Mouse (Mus musculus) embryonic fibroblast, embryonic 13.5 days (primary cell): Measurements from ENCODE around the gene Unc13a. TPM values are rescaled to one million over a fixed set of nuclear protein-coding genes. Genes with fewer than 3 reads are reported as not detected.
"Not testable (repeated sequence)": the region's sequence is repeated elsewhere in the genome, so short reads cannot be mapped to it uniquely, and the experiment has no call there.

ENCODE experiments used
- H3K27ac ChIP-seq: 2 replicates; pipeline ENCODE4 v1.5.1; 2012; ENCODE audit warnings: low read length, control low read depth, inconsistent platforms; ENCODE audit not compliant: insufficient read depth
- H3K4me1 ChIP-seq: 2 replicates; pipeline ENCODE4 v1.6.1; 2011; ENCODE audit warnings: low read length; ENCODE audit not compliant: control insufficient read depth, insufficient read depth
- H3K4me3 ChIP-seq: 2 replicates; pipeline ENCODE4 v1.5.1; 2011; ENCODE audit warnings: mild to moderate bottlenecking, control low read depth, low read length; ENCODE audit not compliant: insufficient read depth
- CTCF ChIP-seq: IDR thresholded peaks from 2 replicates; pipeline ENCODE4 v1.5.1; 2011; ENCODE audit warnings: mild to moderate bottlenecking, control low read depth, low read length, moderate library complexity, borderline replicate concordance; ENCODE audit not compliant: insufficient read depth
- POLR2A ChIP-seq: IDR thresholded peaks from 2 replicates; pipeline ENCODE4 v1.6.1; 2011; ENCODE audit warnings: low read depth, mild to moderate bottlenecking, control low read depth, low read length, moderate library complexity
- polyA plus RNA-seq: library from polyadenylated mRNA; stranded (reverse); fragments of >200 nt; gene quantifications from 2 replicates; pipeline ENCODE4 v1.2.4, GENCODE M21; 2011; ENCODE audit warnings: low read depth; ENCODE audit not compliant: missing spikeins, insufficient read length

The Unc13a gene
- polyA plus RNA-seq: 1.9 and 2.6 TPM in 2 replicates

DNA sequence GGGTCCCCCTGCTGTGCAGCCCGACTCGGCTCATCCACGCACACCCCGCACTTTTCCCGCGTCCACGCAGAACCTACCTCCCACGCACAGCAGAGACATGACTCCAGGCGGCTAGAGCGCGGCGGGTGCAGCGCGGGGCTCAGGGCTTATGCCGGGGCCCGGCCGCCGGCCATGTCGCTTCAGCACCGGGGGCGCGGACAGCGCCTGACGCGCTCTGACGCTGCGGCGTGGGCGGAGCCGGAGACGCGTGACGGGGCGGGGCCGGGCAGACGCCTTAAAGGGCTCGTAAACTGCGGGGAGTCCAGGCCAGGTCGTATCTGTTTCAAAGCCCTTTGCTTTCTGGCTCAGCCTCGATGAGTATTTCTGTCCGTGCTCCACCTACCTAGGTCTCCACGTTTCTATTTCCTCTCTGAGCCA is at the start of gene Unc13a:
TSS of gene Unc13a (minus strand) at position 209 of the 417 bp plus-strand sequence.
- Histone ChIP-seq H3K4me1 (peaks cover 14% of the 10 kb centered on the region), H3K27ac (peak within 1 kb of the TSS; percentile 29), H3K4me3 (peak within 1 kb of the TSS; percentile 54)
- peak; percentile 74 for TF ChIP-seq POLR2A
- TF ChIP-seq CTCF: no peak

DNA sequence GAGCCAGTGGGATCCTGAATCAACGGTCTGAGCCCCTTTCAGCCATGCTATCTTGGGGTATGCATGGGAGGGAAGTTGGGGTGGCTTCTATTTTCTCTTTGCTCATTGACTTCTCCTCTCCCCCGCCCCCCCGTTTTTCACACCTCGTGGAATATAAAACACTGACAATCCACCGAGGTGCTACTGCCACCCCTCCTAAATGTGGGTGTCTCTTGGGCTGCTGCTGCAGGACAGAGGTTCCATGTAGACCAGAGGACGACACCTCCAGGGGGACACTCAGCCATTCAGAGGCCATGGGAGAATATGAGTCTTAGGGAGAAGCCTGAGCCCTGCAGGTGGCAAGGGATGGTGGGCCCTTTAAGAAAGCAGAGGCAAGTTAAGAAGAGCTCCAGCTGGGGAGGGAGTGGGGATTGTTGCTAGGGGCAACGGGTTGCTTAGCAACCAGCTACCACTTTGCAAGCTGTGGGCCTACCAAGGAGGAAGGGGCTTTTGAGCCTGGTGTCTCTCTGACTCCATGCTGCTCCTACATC is 48.4 kb upstream of the Unc13a start:
- Histone ChIP-seq H3K27ac (no peak overlapping the region), H3K4me3 (no peak overlapping the region), H3K4me1 (no peaks in the 10 kb centered on the region)
- TF ChIP-seq CTCF (no peak), POLR2A (no peak)

- TF ChIP-seq POLR2A: no peak
- TF ChIP-seq CTCF: no peak
- Histone ChIP-seq H3K4me3 (no peak overlapping the region), H3K27ac (no peak overlapping the region), H3K4me1 (no peaks in the 10 kb centered on the region)
Observed at GRCm38 (mm10) chr8:71719218-71719617, 47.7 kb upstream of the Unc13a start.

DNA sequence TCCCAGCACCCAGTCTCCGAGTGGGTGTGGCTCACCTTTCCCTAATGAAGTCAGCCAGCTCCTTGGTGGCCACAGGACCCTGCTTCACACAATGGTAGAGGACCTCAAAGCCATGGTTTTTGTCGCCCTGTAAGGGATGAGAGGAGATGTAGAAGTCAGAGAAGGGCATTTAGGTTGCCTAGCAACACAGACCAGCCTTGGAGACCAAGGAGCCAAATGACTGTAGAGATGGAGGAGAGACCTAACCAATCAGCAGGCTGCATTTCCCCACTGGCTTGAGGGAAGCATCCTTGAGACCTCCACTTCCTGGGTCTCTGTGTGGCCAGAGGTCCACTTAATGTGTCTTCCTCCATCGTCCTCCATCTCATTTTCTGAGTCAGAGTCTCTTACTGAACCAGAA is 46.7 kb upstream of the Unc13a start:
- no peak overlapping the region for H3K27ac ChIP-seq
- H3K4me3 ChIP-seq: no peak overlapping the region
- no peaks in the 10 kb centered on the region for H3K4me1 ChIP-seq
- TF ChIP-seq CTCF: no peak
- TF ChIP-seq POLR2A: no peak

DNA sequence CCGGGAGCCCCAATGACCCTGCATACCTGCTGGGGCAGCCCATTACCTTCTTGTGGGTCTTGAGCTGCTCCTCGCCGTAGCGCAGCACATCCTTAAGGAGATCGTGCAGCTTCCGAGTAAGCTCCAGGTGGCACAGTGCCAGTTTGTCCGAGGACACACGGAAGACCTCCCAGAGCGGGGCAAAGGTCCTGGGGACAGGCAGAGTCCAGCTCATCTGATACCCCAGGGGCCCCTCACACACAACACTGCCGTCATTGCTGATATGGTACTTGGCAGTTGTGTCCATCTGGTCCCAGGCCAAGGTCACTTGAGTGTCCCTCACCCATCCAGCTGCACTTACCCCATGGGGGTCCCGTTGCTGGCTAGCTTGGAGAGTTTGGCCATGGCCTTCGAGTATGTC is 45.5 kb upstream of the Unc13a start:
- TF ChIP-seq POLR2A (no peak), CTCF (no peak)
- no peaks in the 10 kb centered on the region for H3K4me1 ChIP-seq
- H3K27ac ChIP-seq: no peak overlapping the region
- H3K4me3 ChIP-seq: no peak overlapping the region

DNA sequence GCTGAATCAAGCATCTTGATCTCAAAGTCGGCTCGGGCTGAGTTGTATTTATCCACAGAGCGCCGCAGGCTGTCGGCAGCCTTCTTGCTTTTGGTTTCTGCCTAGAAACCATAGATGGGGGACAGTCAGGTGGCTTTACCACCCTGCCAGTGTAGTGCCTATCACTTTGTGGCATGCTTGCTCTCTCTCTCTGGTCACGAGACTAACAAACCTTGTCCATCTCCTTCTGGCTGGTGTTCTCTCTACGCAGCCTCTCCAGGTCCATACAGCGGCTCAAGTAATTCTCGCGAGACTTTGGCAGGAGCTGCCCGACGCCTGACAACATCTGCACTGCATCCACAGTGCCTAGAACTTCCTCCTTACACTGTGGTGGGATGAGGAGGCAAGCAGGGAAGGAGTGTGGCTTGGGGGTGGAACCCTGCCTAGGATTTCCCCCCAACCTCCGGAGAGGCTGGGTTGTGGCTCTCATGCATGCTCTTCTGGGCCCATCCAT is 45.0 kb upstream of the Unc13a start:
- no peak for TF ChIP-seq POLR2A
- no peak for TF ChIP-seq CTCF
- H3K27ac ChIP-seq: no peak overlapping the region
- no peak overlapping the region for H3K4me3 ChIP-seq

DNA sequence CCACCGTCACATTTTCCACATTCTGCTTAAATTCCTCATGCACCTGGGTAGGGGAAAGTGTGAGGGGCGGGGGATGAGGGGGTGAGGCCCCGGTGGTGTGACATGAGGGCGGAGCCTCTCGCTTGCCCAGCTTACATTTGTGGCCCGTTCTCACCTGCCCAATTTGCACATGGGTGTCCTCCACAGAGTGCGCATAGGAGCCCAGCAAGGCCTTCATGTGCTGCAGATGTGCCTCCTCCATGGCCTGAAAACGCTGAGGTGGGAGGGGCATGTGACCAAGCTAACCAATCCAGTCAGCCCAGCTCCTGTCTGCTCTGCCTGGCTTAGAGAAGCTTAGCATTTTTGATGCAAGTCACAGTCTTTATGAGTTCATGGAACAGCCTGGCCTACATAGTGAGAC is 44.0 kb upstream of the Unc13a start:
- H3K4me3 ChIP-seq: no peak overlapping the region
- H3K27ac ChIP-seq: no peak overlapping the region
- no peaks in the 10 kb centered on the region for H3K4me1 ChIP-seq
- TF ChIP-seq POLR2A (no peak), CTCF (no peak)

More for the DNA sequence above, 45.0 kb upstream of the Unc13a start:
- no peaks in the 10 kb centered on the region for H3K4me1 ChIP-seq

DNA sequence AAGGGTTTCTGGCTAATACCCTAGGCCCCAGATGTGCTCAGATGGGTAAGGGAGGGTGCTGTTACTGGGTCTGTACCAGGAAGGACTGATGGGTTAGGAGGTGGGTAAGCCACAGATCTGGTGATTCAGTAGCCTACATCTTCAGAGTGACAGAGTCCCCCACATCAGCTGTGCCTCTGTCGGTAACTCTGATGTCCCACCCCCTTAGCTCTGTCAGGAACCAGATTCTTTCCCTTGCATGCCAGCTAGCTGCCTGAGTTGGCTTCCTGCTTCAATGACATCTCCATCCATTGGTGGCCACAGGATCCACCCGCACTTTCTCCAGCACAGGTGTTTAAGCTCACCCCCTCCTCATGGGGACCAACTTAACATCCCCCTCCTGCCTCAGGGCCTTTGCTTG is 40.0 kb upstream of the Unc13a start:
- TF ChIP-seq POLR2A (no peak), CTCF (no peak)
- Histone ChIP-seq H3K4me1 (no peaks in the 10 kb centered on the region), H3K4me3 (no peak overlapping the region), H3K27ac (no peak overlapping the region)

DNA sequence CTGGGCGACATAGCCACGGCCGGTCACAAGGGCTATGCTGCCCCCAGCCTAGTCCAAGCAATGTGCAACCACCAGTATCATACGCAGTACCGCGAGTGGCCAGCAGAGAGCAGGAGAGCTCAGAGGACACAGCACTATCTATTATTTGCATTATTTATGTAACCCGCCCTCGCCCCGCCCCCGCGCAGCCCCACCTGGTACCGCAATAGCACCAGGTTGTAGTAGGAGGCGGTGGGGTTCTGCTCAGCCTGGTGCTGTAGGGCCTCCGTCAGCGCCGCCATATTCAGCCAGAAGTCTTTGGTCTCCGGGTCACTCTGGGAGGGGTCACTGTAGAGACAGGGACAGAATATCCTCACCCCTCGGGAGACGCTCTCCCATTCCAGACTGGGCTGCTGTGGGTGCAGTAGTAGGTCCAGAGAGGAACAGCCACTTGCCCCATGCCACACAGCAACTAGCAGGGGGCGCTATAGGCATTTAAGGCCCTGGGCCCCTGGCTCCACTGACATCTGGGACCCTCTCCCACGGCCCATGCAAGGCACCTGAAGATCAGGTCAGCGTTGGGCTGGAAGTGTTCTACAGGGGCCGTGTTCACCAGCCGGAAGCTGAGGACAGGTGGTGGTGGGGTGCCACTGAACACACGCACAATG is 38.4 kb upstream of the Unc13a start:
- no peak overlapping the region for H3K27ac ChIP-seq
- no peak overlapping the region for H3K4me3 ChIP-seq
- no peaks in the 10 kb centered on the region for H3K4me1 ChIP-seq
- TF ChIP-seq POLR2A (no peak), CTCF (peak; percentile 92; the same call in 1 of the 2 replicates)

DNA sequence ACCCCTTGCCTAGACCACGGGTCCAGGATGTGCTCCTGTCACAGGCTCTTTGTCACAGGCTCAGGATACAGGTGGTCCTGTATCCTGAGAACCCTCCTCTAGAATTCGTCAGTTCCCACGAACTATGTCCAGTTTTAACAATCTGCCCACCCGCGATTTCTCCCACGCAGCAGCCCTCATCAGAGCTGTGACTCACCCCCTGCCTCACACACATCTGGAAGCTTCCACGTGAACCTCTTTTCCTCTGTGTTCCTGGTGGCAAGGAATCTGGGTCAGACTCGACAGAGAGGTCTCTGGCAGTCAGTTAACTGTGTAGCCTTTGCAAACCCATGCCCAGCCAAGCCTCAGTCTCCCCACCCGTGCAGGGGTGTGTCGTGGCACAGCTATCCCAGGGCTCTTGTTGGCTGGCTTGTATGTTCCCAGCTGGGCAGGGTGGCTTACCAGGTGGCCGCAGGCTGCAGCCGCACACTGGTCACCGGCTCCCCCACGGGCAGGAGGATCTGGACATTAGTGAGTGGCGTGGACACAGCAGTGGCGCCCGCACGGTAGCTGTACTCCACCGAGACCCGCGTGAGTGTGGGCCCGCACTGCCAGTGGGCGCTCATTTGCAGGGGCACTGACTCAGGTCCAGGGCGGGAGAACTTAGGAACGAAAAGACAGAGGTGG is 37.7 kb upstream of the Unc13a start:
- Histone ChIP-seq H3K4me3 (no peak overlapping the region), H3K4me1 (no peaks in the 10 kb centered on the region), H3K27ac (no peak overlapping the region)
- no peak for TF ChIP-seq POLR2A
- TF ChIP-seq CTCF: no peak

- Histone ChIP-seq H3K27ac (no peak overlapping the region), H3K4me1 (no peaks in the 10 kb centered on the region), H3K4me3 (no peak overlapping the region)
- TF ChIP-seq CTCF: peak; percentile 57; the same call in 1 of the 2 replicates
- TF ChIP-seq POLR2A: no peak
Observed at GRCm38 (mm10) chr8:71707874-71708273, 36.3 kb upstream of the Unc13a start.

DNA sequence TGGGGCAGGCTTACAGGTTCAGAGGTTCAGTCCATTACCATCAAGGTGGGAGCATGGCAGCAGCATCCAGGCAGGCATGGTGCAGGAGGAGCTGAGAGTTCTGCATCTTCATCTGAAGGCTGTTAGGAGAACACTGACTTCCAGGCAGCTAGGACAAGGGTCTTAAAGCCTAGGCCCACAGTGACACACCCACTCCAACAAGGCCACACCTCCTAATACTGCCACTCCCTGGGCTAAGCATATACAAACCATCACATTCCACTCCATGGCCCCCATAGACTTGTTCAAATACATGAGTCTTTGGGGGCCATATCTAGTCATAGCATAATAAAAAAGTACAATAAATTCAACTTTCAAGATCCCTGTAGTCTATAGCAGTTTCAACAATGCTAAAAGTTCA is 31.8 kb upstream of the Unc13a start:
- H3K27ac ChIP-seq, H3K4me1 ChIP-seq, H3K4me3 ChIP-seq: not testable (repeated sequence)
